Mouse (Mus musculus): ENCODE measurements at regions not wholly inside any gene's neighbourhood (a gene's known extent, or its start where the extent isn't known, plus 50 kb on each side); places are given as distances from the start of the nearest gene placed in this dataset.

DNA sequence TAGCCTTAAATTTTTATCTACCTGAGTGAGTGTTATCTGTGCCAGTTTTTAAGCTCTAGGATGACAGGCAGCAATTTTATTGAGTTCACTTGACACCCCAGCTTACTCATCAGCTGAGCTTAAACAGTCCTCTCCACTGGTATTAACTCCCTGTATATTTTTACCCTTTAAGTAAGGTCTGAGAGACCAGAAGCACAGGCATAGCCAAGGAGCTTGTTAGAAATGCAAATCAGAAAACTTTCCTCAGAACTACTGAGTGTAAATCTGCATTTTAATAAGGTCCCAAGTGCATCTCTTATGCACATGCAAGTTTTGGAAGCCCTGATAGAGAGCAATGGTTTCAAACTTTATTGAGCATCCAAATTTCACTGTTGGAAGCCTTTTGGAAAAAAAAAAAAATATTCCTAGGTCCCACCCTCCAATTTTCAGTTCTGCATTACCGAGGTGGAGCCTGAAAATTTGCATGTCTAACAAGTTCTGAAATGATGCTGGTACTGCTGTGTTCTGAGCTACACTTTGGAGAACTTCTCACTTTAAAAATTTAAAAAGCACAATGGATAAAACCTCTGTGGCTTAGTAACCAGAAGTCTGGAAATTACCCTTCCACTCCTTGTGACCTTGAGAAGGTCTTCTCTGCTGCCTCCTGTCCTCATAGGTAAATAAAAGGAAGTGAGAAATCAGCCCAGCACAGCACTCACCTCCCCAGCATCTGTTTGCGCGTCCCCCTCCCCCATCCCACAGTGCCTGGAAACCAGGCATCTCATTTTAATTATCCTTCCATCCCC, 226.0 kb downstream of the Cd47 start:
- TF ChIP-seq CTCF (IDR thresholded peaks at IDR 0.05; ENCODE audit: low read depth), result no peak
- no peak for TF ChIP-seq EP300 (IDR thresholded peaks at IDR 0.05; ENCODE audit: low read depth)
